ENCODE assay signal across 20 mouse cellular contexts in the genomic region with DNA sequence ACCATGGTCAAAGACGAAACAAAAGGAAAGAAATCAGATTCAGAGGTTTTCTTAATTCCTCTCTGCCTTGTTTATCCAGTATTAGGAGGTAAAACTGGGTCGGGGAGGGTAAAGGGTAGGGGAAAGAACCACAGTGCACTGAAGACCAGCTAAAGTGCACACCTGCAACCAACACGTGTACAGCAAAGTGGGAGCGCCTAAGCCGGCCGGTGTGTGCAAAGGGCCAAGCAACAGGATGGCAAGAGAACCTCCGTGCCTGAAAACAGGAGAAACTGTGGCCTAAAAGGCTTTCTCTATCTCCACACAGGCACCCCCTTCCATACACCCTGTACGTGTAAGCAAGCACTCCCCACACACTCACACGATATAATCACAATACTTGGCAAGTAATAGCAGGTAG. TPM values are rescaled to one million over a fixed set of nuclear protein-coding genes. Genes with fewer than 3 reads are reported as not detected.
DNase-seq lines count a peak whose midpoint lies in the region; ATAC-seq and TF ChIP-seq lines count a peak whose summit lies in the region.
"Had no signal": no experiment of that assay in that cellular context is flagged by ENCODE, and none has a peak within 500 bp of the region (broad histone marks: within the 10 kb centered on the region; RNA-seq: fewer than 3 reads in every experiment).

No protein-coding gene starts in this region.

- H3K27ac ChIP-seq in gastrocnemius, adult 2 months = peak overlapping the region; percentile 81
- H3K27ac ChIP-seq in liver, embryonic 13.5 days = peak overlapping the region; percentile 67
- no peak overlapping the region; the same call in 1 of the 2 replicates for H3K27ac ChIP-seq in liver, embryonic 12.5 days
- H3K27ac ChIP-seq in liver, embryonic 16.5 days (ENCODE audit: low read length) = peak overlapping the region; percentile 84
- H3K27ac ChIP-seq in forebrain, embryonic 11.5 days (ENCODE audit: low read depth, low read length) = no peak overlapping the region
- H3K27ac ChIP-seq: hindbrain, postnatal 0 days; midbrain, embryonic 12.5 days had no signal

- no peak for DNase-seq in gastrocnemius, adult 2 months
- DNase-seq in gastrocnemius, postnatal 10 days = no peak
- DNase-seq in liver, embryonic 13.5 days = no peak
- peak; percentile 49 for DNase-seq in thymus, postnatal 25 days
- no peak for DNase-seq in forebrain, embryonic 11.5 days (ENCODE audit: low spot score)
- DNase-seq: adrenal gland, postnatal 10 days; cerebellum, adult 2 months; gastrocnemius, postnatal 25 days; heart, postnatal 4 days; kidney, adult 8-10 months; kidney, postnatal 36 days; lung, adult 18-20 months; right cerebral cortex, postnatal 14 days had no signal

- H3K4me1 ChIP-seq in liver, embryonic 13.5 days (replicated peaks) = peaks cover 73% of the 10 kb centered on the region
- H3K4me1 ChIP-seq in liver, embryonic 12.5 days = peaks cover 67% of the 10 kb centered on the region
- peaks cover 58% of the 10 kb centered on the region for H3K4me1 ChIP-seq in liver, embryonic 16.5 days (ENCODE audit: control insufficient read depth, low read depth, low read length)
- peaks cover 11% of the 10 kb centered on the region; the same call in 1 of the 2 replicates for H3K4me1 ChIP-seq in forebrain, embryonic 11.5 days (replicated peaks; ENCODE audit: control insufficient read depth, insufficient read depth, low read length)

- H3K4me3 ChIP-seq in gastrocnemius, adult 2 months = no peak overlapping the region
- no peak overlapping the region for H3K4me3 ChIP-seq in liver, embryonic 13.5 days (replicated peaks)
- H3K4me3 ChIP-seq in liver, embryonic 12.5 days = no peak overlapping the region
- H3K4me3 ChIP-seq in liver, embryonic 16.5 days (ENCODE audit: low read depth, low read length) = no peak overlapping the region
- H3K4me3 ChIP-seq in forebrain, embryonic 11.5 days (ENCODE audit: low read depth, low read length) = no peak overlapping the region
- H3K4me3 ChIP-seq: embryonic facial prominence, embryonic 12.5 days; midbrain, embryonic 12.5 days had no signal

- H3K4me2 ChIP-seq in liver, embryonic 13.5 days = no peak overlapping the region
- H3K4me2 ChIP-seq in liver, embryonic 12.5 days = no peak overlapping the region
- 0 out of 2 replicates have a peak overlapping the region, but pooled peaks have one; percentile 8 for H3K4me2 ChIP-seq in liver, embryonic 16.5 days (ENCODE audit: low read depth, low read length)
- no peak overlapping the region for H3K4me2 ChIP-seq in forebrain, embryonic 11.5 days (ENCODE audit: low read depth, low read length, severe bottlenecking)
- H3K4me2 ChIP-seq: embryonic facial prominence, embryonic 12.5 days; heart, embryonic 11.5 days; midbrain, embryonic 12.5 days had no signal

- no peaks in the 10 kb centered on the region for H3K27me3 ChIP-seq in liver, embryonic 13.5 days
- no peaks in the 10 kb centered on the region for H3K27me3 ChIP-seq in liver, embryonic 12.5 days (replicated peaks)
- H3K27me3 ChIP-seq in liver, embryonic 16.5 days (ENCODE audit: control insufficient read depth, insufficient read depth, low read depth, low read length) = no peaks in the 10 kb centered on the region
- no peaks in the 10 kb centered on the region for H3K27me3 ChIP-seq in forebrain, embryonic 11.5 days (ENCODE audit: control insufficient read depth, insufficient read depth, low read length)
- H3K27me3 ChIP-seq: embryonic facial prominence, embryonic 12.5 days had no signal

- no peak for TF ChIP-seq CTCF in gastrocnemius, adult 2 months (IDR thresholded peaks at IDR 0.05)

- no peak for ATAC-seq in liver, embryonic 13.5 days (ENCODE audit: low read depth)
- ATAC-seq in liver, embryonic 12.5 days = no peak
- ATAC-seq in liver, embryonic 16.5 days (ENCODE audit: low read depth) = no peak
- no peak for ATAC-seq in erythroblast, adult 5-6 weeks (replicated peaks; ENCODE audit: low FRiP score, poor library complexity, severe bottlenecking)
- no peak for ATAC-seq in forebrain, embryonic 11.5 days (replicated peaks; ENCODE audit: low FRiP score)
- ATAC-seq: hindbrain, postnatal 0 days had no signal

- 88% methylated on average over 9 of the region's 9 CpGs for WGBS in liver, embryonic 13.5 days (ENCODE audit: insufficient replicate concordance)
- WGBS in liver, embryonic 12.5 days (ENCODE audit: insufficient replicate concordance) = 82% methylated on average over 9 of the region's 9 CpGs
- WGBS in liver, embryonic 16.5 days (ENCODE audit: insufficient replicate concordance) = 79% methylated on average over 9 of the region's 9 CpGs
- WGBS in forebrain, embryonic 11.5 days = 93% methylated on average over 9 of the region's 9 CpGs

- no peaks in the 10 kb centered on the region for H3K9me3 ChIP-seq in liver, embryonic 13.5 days (replicated peaks)
- H3K9me3 ChIP-seq in liver, embryonic 12.5 days (replicated peaks) = no peaks in the 10 kb centered on the region
- H3K9me3 ChIP-seq in liver, embryonic 16.5 days (replicated peaks; ENCODE audit: control insufficient read depth, low read length) = no peaks in the 10 kb centered on the region
- H3K9me3 ChIP-seq in forebrain, embryonic 11.5 days (ENCODE audit: control insufficient read depth, low read length) = no peaks in the 10 kb centered on the region
- H3K9me3 ChIP-seq: embryonic facial prominence, embryonic 12.5 days; midbrain, embryonic 12.5 days had no signal

- intact Hi-C loops in gastrocnemius, adult 2 months (cut with DNase I) = no loop called here

- peaks cover 43% of the 10 kb centered on the region for H3K36me3 ChIP-seq in liver, embryonic 13.5 days
- peaks cover 39% of the 10 kb centered on the region for H3K36me3 ChIP-seq in liver, embryonic 12.5 days
- peaks cover 9% of the 10 kb centered on the region for H3K36me3 ChIP-seq in liver, embryonic 16.5 days (ENCODE audit: control insufficient read depth, insufficient read depth)
- H3K36me3 ChIP-seq in forebrain, embryonic 11.5 days (ENCODE audit: control insufficient read depth, insufficient read depth, low read length) = peaks cover 6% of the 10 kb centered on the region; the same call in 1 of the 2 replicates

- no peak overlapping the region; the same call in 1 of the 2 replicates for H3K9ac ChIP-seq in liver, embryonic 13.5 days
- no peak overlapping the region for H3K9ac ChIP-seq in liver, embryonic 12.5 days
- H3K9ac ChIP-seq in liver, embryonic 16.5 days (ENCODE audit: low read depth, low read length) = no peak overlapping the region
- no peak overlapping the region for H3K9ac ChIP-seq in forebrain, embryonic 11.5 days (ENCODE audit: low read length)
- H3K9ac ChIP-seq: embryonic facial prominence, embryonic 12.5 days; midbrain, embryonic 12.5 days had no signal

RNA-seq across cellular contexts. Expression of a gene that starts 5.1 kb away (rescaled TPM):
- 10 to 100 TPM; 10.0 to 36.7 TPM for total RNA-seq in gastrocnemius, adult 2 months (2021)
- 10 to 100 TPM in 1 of 2 experiments, 1 to 10 TPM in 1; 8.1 to 10.5 TPM for total RNA-seq in gastrocnemius, postnatal 10 days (2021)
- 4.7 and 6.3 TPM in 2 replicates for polyA plus RNA-seq in liver, embryonic 13.5 days (2015; fragmentation: Nextera tagmentation; extraction: Ambion mirVana)
- polyA plus RNA-seq in liver, embryonic 12.5 days (2016; fragmentation: Nextera tagmentation; extraction: Ambion mirVana) = 7.4 and 7.5 TPM in 2 replicates
- 7.9 and 10.8 TPM in 2 replicates for polyA plus RNA-seq in liver, embryonic 16.5 days (2015; fragmentation: Nextera tagmentation; extraction: Ambion mirVana)
- total RNA-seq in erythroblast, adult 5-6 weeks (2015; ENCODE audit: low replicate concordance) = 47.0 and 53.2 TPM in 2 replicates
- 7.7 and 15.1 TPM in 2 replicates for total RNA-seq in erythroblast, adult 5-6 weeks (2017; ENCODE audit: low replicate concordance)
- 4.5 and 5.2 TPM in 2 replicates for polyA plus RNA-seq in forebrain, embryonic 11.5 days (2014; fragmentation: Nextera tagmentation; extraction: Ambion mirVana)

RNA-seq across cellular contexts. Expression of a gene that starts 7.3 kb away (rescaled TPM):
- 10 to 100 TPM; 22.1 to 28.3 TPM for total RNA-seq in gastrocnemius, adult 2 months (2021)
- total RNA-seq in gastrocnemius, postnatal 10 days (2021) = 10 to 100 TPM; 22.6 to 23.0 TPM
- polyA plus RNA-seq in liver, embryonic 13.5 days (2015; fragmentation: Nextera tagmentation; extraction: Ambion mirVana) = 28.1 and 31.8 TPM in 2 replicates
- polyA plus RNA-seq in liver, embryonic 12.5 days (2016; fragmentation: Nextera tagmentation; extraction: Ambion mirVana) = 35.1 and 36.8 TPM in 2 replicates
- polyA plus RNA-seq in liver, embryonic 16.5 days (2015; fragmentation: Nextera tagmentation; extraction: Ambion mirVana) = 20.5 and 21.6 TPM in 2 replicates
- 6.3 and 9.0 TPM in 2 replicates for total RNA-seq in erythroblast, adult 5-6 weeks (2015; ENCODE audit: low replicate concordance)
- 3.4 TPM in 1 of 2 replicates, not detected in the other for total RNA-seq in erythroblast, adult 5-6 weeks (2017; ENCODE audit: low replicate concordance)
- polyA plus RNA-seq in forebrain, embryonic 11.5 days (2014; fragmentation: Nextera tagmentation; extraction: Ambion mirVana) = 40.1 and 46.1 TPM in 2 replicates

RNA-seq across cellular contexts. Expression of a gene that starts 7.6 kb away (rescaled TPM):
- total RNA-seq in gastrocnemius, adult 2 months (2021) = 10 to 100 TPM; 31.0 to 35.0 TPM
- total RNA-seq in gastrocnemius, postnatal 10 days (2021) = 10 to 100 TPM; 36.5 to 46.2 TPM
- 30.7 and 33.4 TPM in 2 replicates for polyA plus RNA-seq in liver, embryonic 13.5 days (2015; fragmentation: Nextera tagmentation; extraction: Ambion mirVana)
- 36.5 and 42.4 TPM in 2 replicates for polyA plus RNA-seq in liver, embryonic 12.5 days (2016; fragmentation: Nextera tagmentation; extraction: Ambion mirVana)
- polyA plus RNA-seq in liver, embryonic 16.5 days (2015; fragmentation: Nextera tagmentation; extraction: Ambion mirVana) = 24.7 and 25.8 TPM in 2 replicates
- total RNA-seq in erythroblast, adult 5-6 weeks (2015; ENCODE audit: low replicate concordance) = 26.1 and 32.9 TPM in 2 replicates
- 16.7 and 24.7 TPM in 2 replicates for total RNA-seq in erythroblast, adult 5-6 weeks (2017; ENCODE audit: low replicate concordance)
- polyA plus RNA-seq in forebrain, embryonic 11.5 days (2014; fragmentation: Nextera tagmentation; extraction: Ambion mirVana) = 82.0 and 82.9 TPM in 2 replicates

RNA-seq across cellular contexts. Expression of a gene that starts 12.8 kb away (rescaled TPM):
- 1 to 10 TPM; 4.0 to 7.5 TPM for total RNA-seq in gastrocnemius, adult 2 months (2021)
- total RNA-seq in gastrocnemius, postnatal 10 days (2021) = 10 to 100 TPM; 18.7 to 30.0 TPM
- 4.9 and 5.0 TPM in 2 replicates for polyA plus RNA-seq in liver, embryonic 13.5 days (2015; fragmentation: Nextera tagmentation; extraction: Ambion mirVana)
- polyA plus RNA-seq in liver, embryonic 12.5 days (2016; fragmentation: Nextera tagmentation; extraction: Ambion mirVana) = 13.7 and 14.4 TPM in 2 replicates
- polyA plus RNA-seq in liver, embryonic 16.5 days (2015; fragmentation: Nextera tagmentation; extraction: Ambion mirVana) = 4.8 and 6.3 TPM in 2 replicates
- total RNA-seq in erythroblast, adult 5-6 weeks (2015; ENCODE audit: low replicate concordance) = 4.4 and 6.1 TPM in 2 replicates
- total RNA-seq in erythroblast, adult 5-6 weeks (2017; ENCODE audit: low replicate concordance) = 0.98 and 4.1 TPM in 2 replicates
- 81.2 and 81.3 TPM in 2 replicates for polyA plus RNA-seq in forebrain, embryonic 11.5 days (2014; fragmentation: Nextera tagmentation; extraction: Ambion mirVana)

RNA-seq across cellular contexts. Expression of a gene that starts 34.7 kb away (rescaled TPM):
- 100 to 1,000 TPM; 373 to 449 TPM for total RNA-seq in gastrocnemius, adult 2 months (2021)
- 100 to 1,000 TPM; 757 to 807 TPM for total RNA-seq in gastrocnemius, postnatal 10 days (2021)
- polyA plus RNA-seq in liver, embryonic 13.5 days (2015; fragmentation: Nextera tagmentation; extraction: Ambion mirVana) = 937 and 964 TPM in 2 replicates
- 986 and 994 TPM in 2 replicates for polyA plus RNA-seq in liver, embryonic 12.5 days (2016; fragmentation: Nextera tagmentation; extraction: Ambion mirVana)
- polyA plus RNA-seq in liver, embryonic 16.5 days (2015; fragmentation: Nextera tagmentation; extraction: Ambion mirVana) = 531 and 598 TPM in 2 replicates
- total RNA-seq in erythroblast, adult 5-6 weeks (2015; ENCODE audit: low replicate concordance) = 649 and 667 TPM in 2 replicates
- total RNA-seq in erythroblast, adult 5-6 weeks (2017; ENCODE audit: low replicate concordance) = 67.6 and 181 TPM in 2 replicates
- polyA plus RNA-seq in forebrain, embryonic 11.5 days (2014; fragmentation: Nextera tagmentation; extraction: Ambion mirVana) = 727 and 782 TPM in 2 replicates

Comparison
In these comparisons a context has a peak if more than half of its experiments do, and no peak if none do; other contexts are left out.
1. H3K27ac ChIP-seq: peak in gastrocnemius, adult 2 months (single experiment), liver, embryonic 13.5 days (single experiment) and liver, embryonic 16.5 days (single experiment); none in liver, embryonic 12.5 days (single experiment) and forebrain, embryonic 11.5 days (single experiment).